Mouse (Mus musculus): ENCODE results near the gene Zfp612. TPM values are rescaled to one million over a fixed set of nuclear protein-coding genes. Genes with fewer than 3 reads are reported as not detected.
"Not testable (repeated sequence)": the region's sequence is repeated elsewhere in the genome, so short reads cannot be mapped to it uniquely, and the experiment has no call there.

The Zfp612 gene
- polyA plus RNA-seq (2017; shearing (Covaris generic)) = 1 to 10 TPM; 3.0 to 7.1 (median 4.1) TPM

GRCm38 (mm10) chr8:110079282-110080221 is at the start of gene Zfp612:
Zfp612 (plus strand) TSS chr8:110079746.
- peak; percentile 73 for ATAC-seq

GRCm38 (mm10) chr8:110033771-110034170 is 45.8 kb upstream of the Zfp612 start:
- not testable (repeated sequence) for ATAC-seq

- ATAC-seq = no peak
Observed at GRCm38 (mm10) chr8:110034331-110034730, 45.2 kb upstream of the Zfp612 start.

- no peak for ATAC-seq
Observed at GRCm38 (mm10) chr8:110036156-110036555, 43.4 kb upstream of the Zfp612 start.

- ATAC-seq = no peak
Observed at GRCm38 (mm10) chr8:110039216-110039615, 40.3 kb upstream of the Zfp612 start.

GRCm38 (mm10) chr8:110039659-110040058 is 39.9 kb upstream of the Zfp612 start, which contains the start of gene Chst4:
Chst4 (minus strand) TSS chr8:110039740.
- no peak for ATAC-seq

- no peak for ATAC-seq
Observed at GRCm38 (mm10) chr8:110040509-110040908, 39.0 kb upstream of the Zfp612 start.

- ATAC-seq = no peak
Observed at GRCm38 (mm10) chr8:110051208-110051607, 28.3 kb upstream of the Zfp612 start.

GRCm38 (mm10) chr8:110058207-110058606 is 21.3 kb upstream of the Zfp612 start:
- ATAC-seq = no peak

- ATAC-seq = no peak
Observed at GRCm38 (mm10) chr8:110064161-110064560, 15.4 kb upstream of the Zfp612 start.

- no peak for ATAC-seq
Observed at GRCm38 (mm10) chr8:110064606-110065365, 14.8 kb upstream of the Zfp612 start.

- ATAC-seq = no peak
Observed at GRCm38 (mm10) chr8:110065676-110066075, 13.9 kb upstream of the Zfp612 start.

GRCm38 (mm10) chr8:110069706-110070105 is 9.8 kb upstream of the Zfp612 start:
- no peak for ATAC-seq

GRCm38 (mm10) chr8:110071600-110071999 is 7.9 kb upstream of the Zfp612 start:
- no peak for ATAC-seq

- no peak for ATAC-seq
Observed at GRCm38 (mm10) chr8:110074496-110074895, 5.0 kb upstream of the Zfp612 start.

GRCm38 (mm10) chr8:110082416-110083105 is 3.0 kb downstream of the Zfp612 start:
- ATAC-seq = no peak

- no peak for ATAC-seq
Observed at GRCm38 (mm10) chr8:110091869-110092268, 12.3 kb downstream of the Zfp612 start.

- no peak for ATAC-seq
Observed at GRCm38 (mm10) chr8:110100907-110101306, 21.4 kb downstream of the Zfp612 start, which contains the start of gene Gm21964. Gm21964 (plus strand) TSS chr8:110101207.

- ATAC-seq = no peak
Observed at GRCm38 (mm10) chr8:110101676-110102075, 22.1 kb downstream of the Zfp612 start.

GRCm38 (mm10) chr8:110102653-110103052 is 23.1 kb downstream of the Zfp612 start, which contains the start of gene Gm17720:
Gm17720 (minus strand) TSS chr8:110102753.
- no peak for ATAC-seq

GRCm38 (mm10) chr8:110119715-110120114 is 40.2 kb downstream of the Zfp612 start:
- no peak for ATAC-seq

GRCm38 (mm10) chr8:110130537-110130936 is 51.0 kb downstream of the Zfp612 start:
- no peak for ATAC-seq

GRCm38 (mm10) chr8:110134236-110134635 is 54.7 kb downstream of the Zfp612 start:
- ATAC-seq = no peak

All from inflammation-experienced regulatory T-cells, adult 6 months (primary cell).